Mouse (Mus musculus): Measurements from ENCODE around the gene Spaca6. TPM values are rescaled to one million over a fixed set of nuclear protein-coding genes. Genes with fewer than 3 reads are reported as not detected.

The Spaca6 gene
- polyA plus RNA-seq, 1 experiment from 2014 or later: 14.4 TPM

- no peak for ATAC-seq (replicated peaks; ENCODE audit: low FRiP score, low read depth)
- Histone ChIP-seq H3K36me3 (ENCODE audit: insufficient read depth, low read length) (no peaks in the 10 kb centered on the region), H3K27ac (no peak within 1 kb of the TSS), H3K9ac (ENCODE audit: low read depth, low read length) (no peak within 1 kb of the TSS), H3K4me2 (ENCODE audit: low read length) (no peak within 1 kb of the TSS), H3K4me3 (replicated peaks; ENCODE audit: low read depth, low read length) (no peak within 1 kb of the TSS), H3K4me1 (replicated peaks; ENCODE audit: insufficient read depth, low read length) (no peaks in the 10 kb centered on the region), H3K27me3 (ENCODE audit: insufficient read depth, low read length) (no peaks in the 10 kb centered on the region), H3K9me3 (replicated peaks; ENCODE audit: low read length) (no peaks in the 10 kb centered on the region)
- TF ChIP-seq CTCF (IDR thresholded peaks at IDR 0.05; ENCODE audit: low read depth): no peak
- no peak for DNase-seq (ENCODE audit: low spot score)
- 26% methylated on average over 8 of the region's 8 CpGs for WGBS
Measured at GRCm38 (mm10) chr17:17855064-17855838, 28.3 kb downstream of the Spaca6 start, which contains the start of gene Has1. TSS of gene Has1 (minus strand) at chr17:17855205.

GRCm38 (mm10) chr17:17856612-17857011, 29.7 kb downstream of the Spaca6 start:
- no peaks in the 10 kb centered on the region for H3K9me3 ChIP-seq (replicated peaks; ENCODE audit: low read length)
- no peak overlapping the region for H3K9ac ChIP-seq (ENCODE audit: low read depth, low read length)
- H3K36me3 ChIP-seq (ENCODE audit: insufficient read depth, low read length): no peaks in the 10 kb centered on the region
- ATAC-seq (replicated peaks; ENCODE audit: low FRiP score, low read depth): no peak
- H3K4me3 ChIP-seq (replicated peaks; ENCODE audit: low read depth, low read length): no peak overlapping the region
- H3K27me3 ChIP-seq (ENCODE audit: insufficient read depth, low read length): no peaks in the 10 kb centered on the region
- no peak for TF ChIP-seq CTCF (IDR thresholded peaks at IDR 0.05; ENCODE audit: low read depth)
- WGBS: 65% methylated on average over 1 of the region's 1 CpGs
- H3K27ac ChIP-seq: no peak overlapping the region
- no peaks in the 10 kb centered on the region for H3K4me1 ChIP-seq (replicated peaks; ENCODE audit: insufficient read depth, low read length)
- DNase-seq (ENCODE audit: low spot score): no peak
- no peak overlapping the region for H3K4me2 ChIP-seq (ENCODE audit: low read length)

GRCm38 (mm10) chr17:17857446-17857845, 30.5 kb downstream of the Spaca6 start:
- no peaks in the 10 kb centered on the region for H3K4me1 ChIP-seq (replicated peaks; ENCODE audit: insufficient read depth, low read length)
- ATAC-seq (replicated peaks; ENCODE audit: low FRiP score, low read depth): no peak
- WGBS: 42% methylated on average over 1 of the region's 1 CpGs
- TF ChIP-seq CTCF (IDR thresholded peaks at IDR 0.05; ENCODE audit: low read depth): no peak
- H3K9me3 ChIP-seq (replicated peaks; ENCODE audit: low read length): no peaks in the 10 kb centered on the region
- no peak overlapping the region for H3K9ac ChIP-seq (ENCODE audit: low read depth, low read length)
- no peaks in the 10 kb centered on the region for H3K27me3 ChIP-seq (ENCODE audit: insufficient read depth, low read length)
- no peaks in the 10 kb centered on the region for H3K36me3 ChIP-seq (ENCODE audit: insufficient read depth, low read length)
- no peak overlapping the region for H3K4me2 ChIP-seq (ENCODE audit: low read length)
- no peak overlapping the region for H3K27ac ChIP-seq
- no peak for DNase-seq (ENCODE audit: low spot score)
- no peak overlapping the region for H3K4me3 ChIP-seq (replicated peaks; ENCODE audit: low read depth, low read length)

- Histone ChIP-seq H3K27me3 (ENCODE audit: insufficient read depth, low read length) (no peaks in the 10 kb centered on the region), H3K4me1 (replicated peaks; ENCODE audit: insufficient read depth, low read length) (no peaks in the 10 kb centered on the region), H3K9me3 (replicated peaks; ENCODE audit: low read length) (no peaks in the 10 kb centered on the region), H3K4me2 (ENCODE audit: low read length) (no peak overlapping the region), H3K4me3 (replicated peaks; ENCODE audit: low read depth, low read length) (no peak overlapping the region), H3K36me3 (ENCODE audit: insufficient read depth, low read length) (0 out of 2 replicates have a peak, but pooled peaks cover 3% of the 10 kb centered on the region), H3K9ac (ENCODE audit: low read depth, low read length) (no peak overlapping the region), H3K27ac (no peak overlapping the region)
- ATAC-seq (replicated peaks; ENCODE audit: low FRiP score, low read depth) (no peak), DNase-seq (ENCODE audit: low spot score) (no peak)
- 96% methylated on average over 3 of the region's 3 CpGs for WGBS
- TF ChIP-seq CTCF (IDR thresholded peaks at IDR 0.05; ENCODE audit: low read depth): peak; percentile 25; the same call in 1 of the 2 replicates
Measured at GRCm38 (mm10) chr17:17860110-17860509, 33.2 kb downstream of the Spaca6 start.

GRCm38 (mm10) chr17:17862360-17862759, 35.4 kb downstream of the Spaca6 start:
- DNase-seq (ENCODE audit: low spot score) (no peak), ATAC-seq (replicated peaks; ENCODE audit: low FRiP score, low read depth) (no peak)
- TF ChIP-seq CTCF (IDR thresholded peaks at IDR 0.05; ENCODE audit: low read depth): no peak
- no peaks in the 10 kb centered on the region for H3K4me1 ChIP-seq (replicated peaks; ENCODE audit: insufficient read depth, low read length)
- no peaks in the 10 kb centered on the region for H3K9me3 ChIP-seq (replicated peaks; ENCODE audit: low read length)
- no peak overlapping the region for H3K27ac ChIP-seq
- no peak overlapping the region for H3K4me3 ChIP-seq (replicated peaks; ENCODE audit: low read depth, low read length)
- H3K36me3 ChIP-seq (ENCODE audit: insufficient read depth, low read length): 0 out of 2 replicates have a peak, but pooled peaks cover 3% of the 10 kb centered on the region
- no peak overlapping the region for H3K4me2 ChIP-seq (ENCODE audit: low read length)
- H3K27me3 ChIP-seq (ENCODE audit: insufficient read depth, low read length): no peaks in the 10 kb centered on the region
- 60% methylated on average over 1 of the region's 1 CpGs for WGBS
- H3K9ac ChIP-seq (ENCODE audit: low read depth, low read length): no peak overlapping the region

GRCm38 (mm10) chr17:17865168-17865567, 38.2 kb downstream of the Spaca6 start:
- H3K9me3 ChIP-seq (replicated peaks; ENCODE audit: low read length): no peaks in the 10 kb centered on the region
- 68% methylated on average over 2 of the region's 2 CpGs for WGBS
- H3K4me2 ChIP-seq (ENCODE audit: low read length): no peak overlapping the region
- ATAC-seq (replicated peaks; ENCODE audit: low FRiP score, low read depth) (no peak), DNase-seq (ENCODE audit: low spot score) (no peak)
- H3K4me1 ChIP-seq (replicated peaks; ENCODE audit: insufficient read depth, low read length): no peaks in the 10 kb centered on the region
- H3K9ac ChIP-seq (ENCODE audit: low read depth, low read length): no peak overlapping the region
- H3K36me3 ChIP-seq (ENCODE audit: insufficient read depth, low read length): 0 out of 2 replicates have a peak, but pooled peaks cover 3% of the 10 kb centered on the region
- TF ChIP-seq CTCF (IDR thresholded peaks at IDR 0.05; ENCODE audit: low read depth): no peak
- no peak overlapping the region for H3K4me3 ChIP-seq (replicated peaks; ENCODE audit: low read depth, low read length)
- no peaks in the 10 kb centered on the region for H3K27me3 ChIP-seq (ENCODE audit: insufficient read depth, low read length)
- H3K27ac ChIP-seq: no peak overlapping the region
